Mouse (Mus musculus) intestine, postnatal 0 days (tissue): ENCODE measurements around the gene Scn4a. TPM values are rescaled to one million over a fixed set of nuclear protein-coding genes. Genes with fewer than 3 reads are reported as not detected.
"Not testable (repeated sequence)": the region's sequence is repeated elsewhere in the genome, so short reads cannot be mapped to it uniquely, and the experiment has no call there.

Source experiments
- ATAC-seq: fragments of 200-750 bp; cut with Nextera tagmentation; 2 replicates; pipeline ENCODE4 v1.8.0; 2017; ENCODE audit warnings: mild to moderate bottlenecking, moderate TSS enrichment, moderate library complexity
- H3K27ac ChIP-seq: fragments of 300-500 bp; sonication (generic); 2 replicates; pipeline ENCODE4 v1.5.1; 2014; ENCODE audit warnings: mild to moderate bottlenecking, low read depth, low read length, moderate library complexity
- H3K27me3 ChIP-seq: fragments of 300-500 bp; sonication (generic); replicated peaks from 2 replicates; pipeline ENCODE4 v1.6.1; 2014; ENCODE audit warnings: low read length, mixed read lengths; ENCODE audit not compliant: control insufficient read depth, insufficient read depth
- H3K36me3 ChIP-seq: fragments of 300-500 bp; sonication (generic); 2 replicates; pipeline ENCODE4 v1.6.1; 2014; ENCODE audit warnings: mild to moderate bottlenecking, moderate library complexity; ENCODE audit not compliant: control insufficient read depth, insufficient read depth
- H3K4me1 ChIP-seq: fragments of 300-500 bp; sonication (generic); replicated peaks from 2 replicates; pipeline ENCODE4 v1.6.1; 2014; ENCODE audit warnings: antibody characterized with exemption, low read length, mixed read lengths; ENCODE audit not compliant: control insufficient read depth, insufficient read depth
- H3K4me2 ChIP-seq: fragments of 300-500 bp; sonication (generic); replicated peaks from 2 replicates; pipeline ENCODE4 v1.6.1; 2014; ENCODE audit warnings: low read depth, mild to moderate bottlenecking, moderate library complexity
- H3K4me3 ChIP-seq: fragments of 300-500 bp; sonication (generic); 2 replicates; pipeline ENCODE4 v1.5.1; 2014; ENCODE audit warnings: low read depth, low read length
- H3K9ac ChIP-seq: fragments of 300-500 bp; sonication (generic); 2 replicates; pipeline ENCODE4 v1.6.1; 2014; ENCODE audit warnings: mild to moderate bottlenecking, low read depth, low read length
- H3K9me3 ChIP-seq: fragments of 300-500 bp; sonication (generic); 2 replicates; pipeline ENCODE4 v1.6.1; 2016; ENCODE audit warnings: mixed run types; ENCODE audit not compliant: control insufficient read depth
- CTCF ChIP-seq: sonication (generic); IDR thresholded peaks from 2 replicates; pipeline ENCODE4 v1.5.1; 2016; ENCODE audit warnings: low read depth, mild to moderate bottlenecking, control low read depth, antibody characterized with exemption, moderate library complexity
- WGBS: fragments of 180-500 bp; shearing (Covaris S2); extraction: QIAGEN DNeasy Blood & Tissue Kit; methylation state at CpG from one replicate; pipeline ENCODE4 v1.1.7; 2014; 5-methylcytosine and 5-hydroxymethylcytosine counted together
- polyA plus RNA-seq: library from polyadenylated mRNA; unstranded; fragments of >200 nt; fragmentation: Nextera tagmentation; extraction: Ambion mirVana; gene quantifications from 2 replicates; pipeline ENCODE4 v1.2.1, GENCODE M21; 2015

Scn4a gene
- polyA plus RNA-seq, result 0.01 TPM in 1 of 2 replicates, not detected in the other

- Histone ChIP-seq H3K4me1 (no peaks in the 10 kb centered on the region), H3K4me3 (no peak within 1 kb of the TSS), H3K9me3 (no peaks in the 10 kb centered on the region), H3K27me3 (no peaks in the 10 kb centered on the region), H3K27ac (no peak within 1 kb of the TSS), H3K36me3 (no peaks in the 10 kb centered on the region), H3K4me2 (no peak within 1 kb of the TSS), H3K9ac (no peak within 1 kb of the TSS)
- ATAC-seq, result no peak
- TF ChIP-seq CTCF, result no peak
- WGBS, result 81% methylated on average over 12 of the region's 12 CpGs
Observed at GRCm38 (mm10) chr11:106353188-106353587, at the start of gene Scn4a. Gene Scn4a (minus strand): TSS chr11:106353288.

- Histone ChIP-seq H3K9me3 (no peaks in the 10 kb centered on the region), H3K4me1 (no peaks in the 10 kb centered on the region), H3K27me3 (no peaks in the 10 kb centered on the region), H3K27ac (no peak overlapping the region), H3K4me3 (no peak overlapping the region), H3K9ac (no peak overlapping the region), H3K36me3 (peaks cover 40% of the 10 kb centered on the region), H3K4me2 (no peak overlapping the region)
- no peak for TF ChIP-seq CTCF
- 91% methylated on average over 8 of the region's 8 CpGs for WGBS
- no peak for ATAC-seq
Observed at GRCm38 (mm10) chr11:106398481-106398880, 45.4 kb upstream of the Scn4a start.

GRCm38 (mm10) chr11:106397656-106398055, 44.6 kb upstream of the Scn4a start:
- no peak overlapping the region for H3K27ac ChIP-seq
- no peaks in the 10 kb centered on the region for H3K9me3 ChIP-seq
- 87% methylated on average over 3 of the region's 3 CpGs for WGBS
- peak; percentile 62 for TF ChIP-seq CTCF
- no peak overlapping the region for H3K4me3 ChIP-seq
- no peaks in the 10 kb centered on the region for H3K4me1 ChIP-seq
- peaks cover 34% of the 10 kb centered on the region for H3K36me3 ChIP-seq
- H3K9ac ChIP-seq, result no peak overlapping the region
- H3K4me2 ChIP-seq, result no peak overlapping the region
- ATAC-seq, result no peak
- no peaks in the 10 kb centered on the region for H3K27me3 ChIP-seq

DNA sequence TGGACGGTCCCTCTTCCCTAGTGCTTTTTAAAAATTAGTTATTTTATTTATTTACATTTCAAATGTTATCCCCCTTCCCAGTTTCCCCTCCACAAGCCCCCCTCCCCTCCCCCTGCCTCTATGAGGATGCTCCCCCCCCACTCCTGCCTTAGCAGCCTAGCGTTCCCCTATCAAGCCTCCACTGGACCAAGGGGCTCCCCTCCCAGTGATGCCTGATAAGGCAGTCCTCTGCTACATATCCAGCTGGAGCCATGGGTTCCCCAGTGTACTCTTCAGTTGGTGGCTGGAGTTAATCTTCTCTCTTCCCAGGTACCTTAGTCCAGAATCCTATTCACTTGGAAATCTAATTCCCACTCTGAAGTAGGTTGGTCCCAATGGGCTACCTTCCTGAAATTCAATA, 41.0 kb upstream of the Scn4a start:
- H3K9ac ChIP-seq, H3K4me2 ChIP-seq, H3K4me3 ChIP-seq, H3K27ac ChIP-seq, H3K9me3 ChIP-seq, H3K4me1 ChIP-seq, ATAC-seq, H3K27me3 ChIP-seq: not testable (repeated sequence)
- WGBS, result 96% methylated on average over 2 of the region's 2 CpGs
- peaks cover 15% of the 10 kb centered on the region; the same call in 1 of the 2 replicates for H3K36me3 ChIP-seq

GRCm38 (mm10) chr11:106393331-106393616, 40.2 kb upstream of the Scn4a start:
- no peaks in the 10 kb centered on the region for H3K27me3 ChIP-seq
- no peaks in the 10 kb centered on the region for H3K9me3 ChIP-seq
- H3K9ac ChIP-seq, result no peak overlapping the region
- no peaks in the 10 kb centered on the region for H3K4me1 ChIP-seq
- no peak overlapping the region for H3K4me2 ChIP-seq
- no peak overlapping the region for H3K27ac ChIP-seq
- WGBS, result 63% methylated on average over 4 of the region's 4 CpGs
- H3K36me3 ChIP-seq, result peaks cover 7% of the 10 kb centered on the region; the same call in 1 of the 2 replicates
- no peak for ATAC-seq
- TF ChIP-seq CTCF, result no peak
- no peak overlapping the region for H3K4me3 ChIP-seq

GRCm38 (mm10) chr11:106392597-106393330, 39.7 kb upstream of the Scn4a start:
- TF ChIP-seq CTCF, result no peak
- WGBS, result 47% methylated on average over 7 of the region's 7 CpGs
- Histone ChIP-seq H3K9me3 (no peaks in the 10 kb centered on the region), H3K9ac (no peak overlapping the region), H3K4me3 (no peak overlapping the region), H3K4me1 (no peaks in the 10 kb centered on the region), H3K27ac (no peak overlapping the region), H3K4me2 (no peak overlapping the region), H3K27me3 (no peaks in the 10 kb centered on the region), H3K36me3 (peaks cover 2% of the 10 kb centered on the region; the same call in 1 of the 2 replicates)
- ATAC-seq, result no peak
